Mouse (Mus musculus) CH12.LX (cell line): ENCODE results near the gene Fyb.

Experiments used
- CHD2 ChIP-seq: IDR thresholded peaks from 2 replicates; pipeline ENCODE4 v1.6.1; 2011; ENCODE audit warnings: low read length, improper control_type of control experiment
- CTCF ChIP-seq, 2 experiments: IDR thresholded peaks in 1 of 2; conservative IDR thresholded peaks in 1 of 2; 2 replicates each; pipeline ENCODE4 v1.5.1; 2011 to 2012; ENCODE audit warnings: low read depth in 2 of 2, low read length in 2 of 2, improper control_type of control experiment in 1 of 2, inconsistent platforms in 1 of 2, mild to moderate bottlenecking in 1 of 2, moderate library complexity in 1 of 2
- E2F4 ChIP-seq: IDR thresholded peaks from 2 replicates; pipeline ENCODE4 v1.6.1; 2011; ENCODE audit warnings: low read depth, low read length, improper control_type of control experiment; ENCODE audit not compliant: insufficient replicate concordance
- EP300 ChIP-seq: IDR thresholded peaks from 2 replicates; pipeline ENCODE4 v1.6.1; 2011; ENCODE audit warnings: low read length, improper control_type of control experiment
- HCFC1 ChIP-seq: IDR thresholded peaks from 2 replicates; pipeline ENCODE4 v1.6.1; 2012; ENCODE audit warnings: low read depth, mild to moderate bottlenecking, inconsistent platforms, low read length, improper control_type of control experiment
- MYC ChIP-seq: IDR thresholded peaks from 2 replicates; pipeline ENCODE4 v1.6.1; 2011; ENCODE audit warnings: low read depth, mild to moderate bottlenecking, improper control_type of control experiment, low read length
- NRF1 ChIP-seq: IDR thresholded peaks from 2 replicates; pipeline ENCODE4 v1.6.1; 2014; ENCODE audit warnings: low read depth, mild to moderate bottlenecking, inconsistent platforms, low read length, improper control_type of control experiment, moderate library complexity
- POLR2A ChIP-seq: IDR thresholded peaks from 2 replicates; pipeline ENCODE4 v1.6.1; 2011; ENCODE audit warnings: low read depth, mild to moderate bottlenecking, improper control_type of control experiment, low read length
- RAD21 ChIP-seq: IDR thresholded peaks from 2 replicates; pipeline ENCODE4 v1.6.1; 2011; ENCODE audit warnings: low read depth, mild to moderate bottlenecking, low read length, improper control_type of control experiment, moderate library complexity
- USF2 ChIP-seq: conservative IDR thresholded peaks from 2 replicates; pipeline ENCODE4 v1.6.1; 2011; ENCODE audit warnings: low read depth, low read length, improper control_type of control experiment
- ZC3H11A ChIP-seq: IDR thresholded peaks from 2 replicates; pipeline ENCODE4 v1.6.1; 2012; ENCODE audit warnings: low read depth, mild to moderate bottlenecking, inconsistent platforms, low read length, improper control_type of control experiment
- ZNF384 ChIP-seq: IDR thresholded peaks from 2 replicates; pipeline ENCODE4 v1.6.1; 2012; ENCODE audit warnings: low read depth, low read length, improper control_type of control experiment, inconsistent platforms

DNA sequence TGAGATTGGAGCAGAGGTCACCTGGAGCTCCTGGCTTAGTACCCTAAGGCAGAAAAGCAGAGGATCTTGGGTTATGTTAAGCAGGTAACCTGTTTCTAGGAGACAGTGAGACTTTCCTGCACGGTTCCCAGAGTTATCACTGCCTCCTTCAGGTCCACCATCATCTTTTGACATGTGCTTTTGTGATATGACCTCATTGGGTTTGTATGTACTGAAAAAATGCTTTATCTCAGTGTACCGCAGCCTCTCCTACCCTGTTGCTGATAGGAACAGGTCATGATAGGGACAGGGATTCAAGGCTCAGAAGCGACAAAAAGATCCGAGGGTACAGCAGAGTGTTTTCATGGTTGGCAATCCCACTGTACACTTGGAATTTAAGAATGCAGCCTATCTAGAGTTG is 62.0 kb downstream of the Fyb start:
- TF ChIP-seq CTCF (conservative IDR thresholded peaks at IDR 0.05 in 1 of 2, IDR thresholded peaks at IDR 0.05 in 1 of 2; ENCODE audit: low read depth in 2 of 2, low read length in 2 of 2) = no peak
- no peak for TF ChIP-seq HCFC1
- no peak for TF ChIP-seq CHD2
- TF ChIP-seq EP300 = no peak
- no peak for TF ChIP-seq USF2
- no peak for TF ChIP-seq MYC
- TF ChIP-seq NRF1 = no peak
- TF ChIP-seq E2F4 = no peak
- TF ChIP-seq RAD21 = no peak
- TF ChIP-seq ZC3H11A = no peak
- no peak for TF ChIP-seq POLR2A
- no peak for TF ChIP-seq ZNF384
